Mouse (Mus musculus) embryonic fibroblast, embryonic 13.5 days (primary cell): ENCODE data around the gene Clybl.

Experiments
- CTCF ChIP-seq: IDR thresholded peaks from 2 replicates; pipeline ENCODE4 v1.5.1; 2011; ENCODE audit warnings: mild to moderate bottlenecking, control low read depth, low read length, moderate library complexity, borderline replicate concordance; ENCODE audit not compliant: insufficient read depth
- POLR2A ChIP-seq: IDR thresholded peaks from 2 replicates; pipeline ENCODE4 v1.6.1; 2011; ENCODE audit warnings: low read depth, mild to moderate bottlenecking, control low read depth, low read length, moderate library complexity

DNA sequence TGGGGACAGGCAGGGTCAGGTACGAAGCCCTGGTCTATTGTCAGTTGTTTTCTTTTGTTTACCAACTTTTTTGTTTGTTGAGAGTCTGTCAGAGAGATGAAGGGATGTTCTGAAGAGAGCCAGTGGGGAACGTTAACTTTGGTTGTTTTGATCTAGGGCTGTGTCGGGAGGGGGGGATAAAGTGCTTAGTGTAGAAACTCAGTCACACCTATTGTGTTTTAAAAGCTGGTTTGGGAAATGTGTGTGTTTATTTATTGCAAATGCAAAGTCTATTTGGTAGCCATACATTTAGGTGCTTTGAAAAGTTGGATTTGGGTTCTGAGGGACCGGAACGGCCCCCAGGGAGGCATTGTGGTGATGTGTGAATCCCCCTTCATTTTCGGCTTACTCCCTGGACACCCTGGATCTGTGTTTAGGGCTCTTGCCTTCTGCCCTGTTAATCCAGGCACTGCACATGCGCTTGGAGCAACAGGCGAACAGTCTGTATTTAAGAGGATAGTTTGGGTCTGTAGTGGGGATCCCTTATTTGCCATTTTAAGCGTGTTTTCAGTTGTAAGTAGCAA, 99.6 kb downstream of the Clybl start:
- TF ChIP-seq POLR2A (no peak), CTCF (no peak)
